In the genomic region with DNA sequence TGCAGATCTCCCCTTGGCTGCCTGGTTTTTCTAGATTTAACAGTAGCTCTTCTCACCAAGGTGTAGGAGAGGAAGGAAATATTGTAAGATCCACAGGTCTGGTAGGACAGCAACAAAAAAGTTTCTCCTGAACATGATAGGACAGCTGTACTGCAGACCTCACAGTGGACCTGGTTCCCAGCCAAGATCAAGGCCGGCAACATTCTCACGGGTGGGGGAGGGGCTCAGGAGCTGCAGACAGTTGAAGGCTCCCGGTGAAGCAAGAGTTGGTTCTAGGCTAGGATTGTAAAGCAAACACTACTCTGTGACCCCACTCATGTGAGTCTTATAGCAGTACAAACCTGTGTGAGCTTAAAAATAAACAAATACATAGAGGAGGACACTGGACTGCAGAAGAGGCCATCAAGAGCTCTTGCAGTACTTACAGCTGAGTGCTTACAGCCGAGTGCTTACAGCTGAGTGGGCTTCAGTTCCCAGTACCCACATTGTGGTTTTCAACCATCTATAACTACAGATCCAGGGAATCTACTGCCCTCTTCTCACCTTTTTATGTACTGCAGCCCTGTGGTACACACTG, we compare ENCODE assay signal across 10 mouse cellular contexts. TPM values are rescaled to one million over a fixed set of nuclear protein-coding genes. Genes with fewer than 3 reads are reported as not detected.
DNase-seq lines count a peak whose midpoint lies in the region; ATAC-seq and TF ChIP-seq lines count a peak whose summit lies in the region.
"Had no signal": no experiment of that assay in that cellular context is flagged by ENCODE, and none has a peak within 500 bp of the region (broad histone marks: within the 10 kb centered on the region; RNA-seq: fewer than 3 reads in every experiment).

No protein-coding gene starts in this region.

- no peak for TF ChIP-seq CTCF in liver, postnatal 0 days (IDR thresholded peaks at IDR 0.05; ENCODE audit: low read depth)

- WGBS in heart, embryonic 14.5 days: 31% methylated on average over 4 of the region's 4 CpGs
- WGBS in liver, postnatal 0 days (ENCODE audit: insufficient replicate concordance): 42% methylated on average over 4 of the region's 4 CpGs

- ATAC-seq in heart, embryonic 14.5 days (ENCODE audit: insufficient number of reproducible peaks, insufficient read depth, low FRiP score, low read depth): no peak
- peak; percentile 74 for ATAC-seq in liver, postnatal 0 days

- H3K4me3 ChIP-seq in heart, embryonic 14.5 days (ENCODE audit: control insufficient read depth in 1 of 2, insufficient read depth in 1 of 2, low read depth in 1 of 2, low read length in 2 of 2): no peak overlapping the region
- no peak overlapping the region for H3K4me3 ChIP-seq in liver, postnatal 0 days (ENCODE audit: low read depth, low read length)
- H3K4me3 ChIP-seq: midbrain, embryonic 12.5 days had no signal

- no peak for DNase-seq in heart, adult 9 months (ENCODE audit: low spot score in 2 of 2)
- DNase-seq in urinary bladder, adult 18-20 months (ENCODE audit: low spot score in 2 of 2): peak; percentile 33 to 55
- DNase-seq in urinary bladder, postnatal 10 days (ENCODE audit: low spot score): no peak
- DNase-seq in liver, postnatal 0 days: peak; percentile 71
- DNase-seq in urinary bladder, postnatal 36 days (ENCODE audit: low spot score in 2 of 2): peak; percentile 54 to 69
- DNase-seq in spleen, postnatal 10 days (ENCODE audit: low spot score in 2 of 2): no peak
- DNase-seq in embryo, embryonic 9.5 days (ENCODE audit: extremely low spot score): no peak

- 0 out of 2 replicates have a peak overlapping the region, but pooled peaks have one; percentile 13 for H3K4me2 ChIP-seq in heart, embryonic 14.5 days (ENCODE audit: low read length)
- no peak overlapping the region for H3K4me2 ChIP-seq in liver, postnatal 0 days (ENCODE audit: low read depth, low read length)
- H3K4me2 ChIP-seq: midbrain, embryonic 12.5 days had no signal

- TF ChIP-seq EP300 in liver, postnatal 0 days (IDR thresholded peaks at IDR 0.05; ENCODE audit: low read depth): no peak

- H3K27me3 ChIP-seq in heart, embryonic 14.5 days (ENCODE audit: control insufficient read depth, insufficient read depth, low read length): no peaks in the 10 kb centered on the region
- no peaks in the 10 kb centered on the region for H3K27me3 ChIP-seq in liver, postnatal 0 days (ENCODE audit: insufficient read depth, low read length)
- H3K27me3 ChIP-seq: midbrain, embryonic 12.5 days had no signal

- H3K27ac ChIP-seq in heart, embryonic 14.5 days (replicated peaks in 1 of 2; ENCODE audit: control insufficient read depth in 1 of 2, insufficient read depth in 1 of 2, low read depth in 2 of 2, low read length in 2 of 2): 0 out of 4 replicates have a peak overlapping the region, but pooled peaks of 1 of the 2 experiments have one; percentile 2
- no peak overlapping the region for H3K27ac ChIP-seq in liver, postnatal 0 days (ENCODE audit: low read depth)
- H3K27ac ChIP-seq: midbrain, embryonic 12.5 days had no signal

- no peaks in the 10 kb centered on the region for H3K36me3 ChIP-seq in heart, embryonic 14.5 days (ENCODE audit: control insufficient read depth, insufficient read depth, low read length)
- no peaks in the 10 kb centered on the region for H3K36me3 ChIP-seq in liver, postnatal 0 days (replicated peaks; ENCODE audit: insufficient read depth, low read length)

- no peaks in the 10 kb centered on the region for H3K9me3 ChIP-seq in heart, embryonic 14.5 days (ENCODE audit: control insufficient read depth, low read length)
- H3K9me3 ChIP-seq in liver, postnatal 0 days (ENCODE audit: low read length): no peaks in the 10 kb centered on the region
- H3K9me3 ChIP-seq: midbrain, embryonic 12.5 days had no signal

- no peak overlapping the region for H3K9ac ChIP-seq in heart, embryonic 14.5 days (ENCODE audit: low read length)
- H3K9ac ChIP-seq in liver, postnatal 0 days (replicated peaks): no peak overlapping the region
- H3K9ac ChIP-seq: midbrain, embryonic 12.5 days had no signal

- H3K4me1 ChIP-seq in heart, embryonic 14.5 days (ENCODE audit: control insufficient read depth in 2 of 2, insufficient read depth in 2 of 2, low read length in 2 of 2): peaks cover 7 to 9% of the 10 kb centered on the region in 2 experiments
- peaks cover 5% of the 10 kb centered on the region; the same call in 1 of the 2 replicates for H3K4me1 ChIP-seq in liver, postnatal 0 days (ENCODE audit: insufficient read depth)
- H3K4me1 ChIP-seq: midbrain, embryonic 12.5 days had no signal

RNA-seq across cellular contexts. Expression of a gene that starts 0.6 kb away (rescaled TPM):
- 0.43 and 0.44 TPM in 2 replicates for polyA plus RNA-seq in heart, embryonic 14.5 days (2014; fragmentation: Nextera tagmentation; extraction: Ambion mirVana)
- polyA plus RNA-seq in liver, postnatal 0 days (2015; fragmentation: Nextera tagmentation; extraction: Ambion mirVana): 0.12 TPM in 1 of 2 replicates, not detected in the other
- polyA plus RNA-seq: large intestine, adult 2 months had no signal

RNA-seq across cellular contexts. Expression of a gene that starts 7.2 kb away (rescaled TPM):
- polyA plus RNA-seq in heart, embryonic 14.5 days (2014; fragmentation: Nextera tagmentation; extraction: Ambion mirVana): 0.57 and 0.84 TPM in 2 replicates
- 0.69 and 0.77 TPM in 2 replicates for polyA plus RNA-seq in liver, postnatal 0 days (2015; fragmentation: Nextera tagmentation; extraction: Ambion mirVana)

RNA-seq across cellular contexts. Expression of a gene that starts 14.8 kb away (rescaled TPM):
- polyA plus RNA-seq in heart, embryonic 14.5 days (2014; fragmentation: Nextera tagmentation; extraction: Ambion mirVana): 205 and 215 TPM in 2 replicates
- 153 and 158 TPM in 2 replicates for polyA plus RNA-seq in liver, postnatal 0 days (2015; fragmentation: Nextera tagmentation; extraction: Ambion mirVana)

RNA-seq across cellular contexts. Expression of a gene that starts 19.4 kb away (rescaled TPM):
- polyA plus RNA-seq in heart, embryonic 14.5 days (2014; fragmentation: Nextera tagmentation; extraction: Ambion mirVana): 0.81 and 1.5 TPM in 2 replicates
- 1.5 and 1.8 TPM in 2 replicates for polyA plus RNA-seq in liver, postnatal 0 days (2015; fragmentation: Nextera tagmentation; extraction: Ambion mirVana)

RNA-seq across cellular contexts. Expression of a gene that starts 32.1 kb away (rescaled TPM):
- 0.22 and 0.42 TPM in 2 replicates for polyA plus RNA-seq in heart, embryonic 14.5 days (2014; fragmentation: Nextera tagmentation; extraction: Ambion mirVana)
- 1.1 and 1.6 TPM in 2 replicates for polyA plus RNA-seq in liver, postnatal 0 days (2015; fragmentation: Nextera tagmentation; extraction: Ambion mirVana)

Comparison
In these comparisons a context has a peak if more than half of its experiments do, and no peak if none do; other contexts are left out.
1. DNase-seq: peak in urinary bladder, adult 18-20 months (2 of 2), liver, postnatal 0 days (single experiment) and urinary bladder, postnatal 36 days (2 of 2); none in heart, adult 9 months (0 of 2), urinary bladder, postnatal 10 days (single experiment), spleen, postnatal 10 days (0 of 2) and embryo, embryonic 9.5 days (single experiment).